Mouse (Mus musculus) kidney, adult 18-20 months (tissue): ENCODE measurements at regions not wholly inside any gene's neighbourhood (a gene's known extent, or its start where the extent isn't known, plus 50 kb on each side); places are given as distances from the start of the nearest gene placed in this dataset.

Source experiments
- DNase-seq: peaks from one replicate; pipeline ENCODE4 v3.0.0; 2021

DNA sequence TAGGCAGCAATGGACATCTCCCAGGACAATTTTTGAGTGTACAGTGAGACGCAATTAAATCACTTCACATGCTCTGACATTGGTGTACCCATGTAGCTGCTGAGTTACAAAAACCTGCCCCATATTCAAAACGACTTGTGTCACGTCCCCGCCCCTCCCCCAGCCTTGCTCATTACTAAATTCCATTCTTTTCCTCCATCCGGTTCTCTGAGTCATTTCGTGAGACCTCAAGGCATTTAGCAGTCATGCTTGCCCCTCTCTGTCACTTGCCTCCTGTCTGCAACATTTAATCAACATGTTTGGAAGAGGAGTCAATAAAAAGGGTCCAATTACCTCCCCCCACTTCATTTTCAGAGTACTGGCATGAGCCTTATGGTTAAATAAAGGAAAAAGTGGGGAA is 156.3 kb upstream of the Id4 start:
- no peak for DNase-seq

DNA sequence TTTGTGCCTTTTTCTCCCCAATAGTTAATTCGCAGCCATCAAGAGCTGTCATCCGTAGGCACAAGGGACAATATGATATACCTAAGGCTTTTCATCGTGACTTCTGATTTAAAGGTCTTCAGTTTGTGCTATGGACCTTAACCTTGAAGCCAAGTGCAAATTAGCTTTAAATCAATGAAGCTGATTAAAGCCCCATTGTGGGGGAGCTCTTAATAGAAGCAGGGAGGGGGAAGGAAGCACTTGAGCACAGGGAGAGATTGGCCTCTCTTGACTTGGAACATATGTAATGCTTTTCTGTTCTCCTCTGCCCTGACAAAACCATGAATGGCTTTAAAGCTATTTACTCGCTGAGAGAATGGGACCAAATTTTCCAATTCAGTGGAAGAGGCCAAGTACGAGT is 154.1 kb upstream of the Id4 start:
- no peak for DNase-seq

DNA sequence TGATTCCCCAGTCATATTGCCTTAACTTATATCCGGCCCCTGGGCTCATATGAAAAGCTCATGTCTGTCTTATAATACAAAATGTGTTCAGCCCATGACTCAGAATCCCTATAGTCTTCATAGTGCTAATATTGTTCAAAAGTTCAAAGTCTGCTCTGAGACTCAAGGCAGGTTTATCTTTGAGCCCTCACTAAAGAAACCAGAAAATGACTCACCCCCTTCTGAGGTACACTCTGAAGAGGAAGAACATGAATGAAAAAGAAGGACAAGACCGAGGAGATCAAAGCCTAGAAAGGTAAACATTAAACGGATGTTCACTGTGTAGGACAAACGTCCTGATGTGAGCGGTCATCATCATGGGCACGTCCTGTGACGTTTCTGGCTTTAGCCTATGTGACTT is 145.1 kb upstream of the Id4 start:
- DNase-seq = no peak

DNA sequence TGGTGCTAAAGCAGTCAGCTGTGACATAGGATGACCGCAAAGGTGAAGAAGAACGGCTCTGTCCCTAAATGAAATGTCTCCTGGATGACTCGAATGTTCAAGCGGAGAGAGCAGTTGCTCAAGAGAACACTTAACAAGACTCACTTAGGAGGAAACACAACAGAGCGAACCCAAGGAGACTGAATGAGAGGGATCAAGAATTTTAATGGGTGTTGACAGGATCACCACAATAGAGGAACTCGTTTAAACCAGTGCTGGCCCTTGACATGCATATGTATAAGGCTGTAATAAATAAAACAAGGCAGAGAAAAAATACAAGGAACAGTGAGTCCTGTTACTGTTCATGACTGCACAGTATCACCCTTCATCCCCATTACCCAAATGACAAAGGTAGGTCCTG is 134.4 kb upstream of the Id4 start:
- DNase-seq = peak; percentile 33

DNA sequence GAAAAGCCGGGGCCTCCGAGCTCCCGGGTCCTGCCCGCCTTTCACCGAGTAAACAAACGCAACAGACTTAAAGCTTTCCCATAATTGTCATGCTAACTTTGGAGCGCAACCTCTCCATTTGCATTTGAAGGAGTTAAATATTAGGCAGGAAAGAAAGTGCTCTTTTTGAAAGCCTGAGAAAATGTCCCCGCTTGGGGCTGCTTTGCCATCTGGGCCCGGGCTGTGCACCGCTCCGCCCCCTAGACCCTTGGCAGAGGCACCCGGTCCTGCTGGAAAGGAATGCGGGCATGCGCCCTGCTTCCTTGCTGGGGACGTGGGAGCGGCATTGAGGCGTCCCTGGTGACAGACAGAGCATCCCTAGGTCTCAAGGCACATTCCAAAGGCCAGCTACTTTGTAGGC is 130.3 kb upstream of the Id4 start:
- peak; percentile 84 for DNase-seq

DNA sequence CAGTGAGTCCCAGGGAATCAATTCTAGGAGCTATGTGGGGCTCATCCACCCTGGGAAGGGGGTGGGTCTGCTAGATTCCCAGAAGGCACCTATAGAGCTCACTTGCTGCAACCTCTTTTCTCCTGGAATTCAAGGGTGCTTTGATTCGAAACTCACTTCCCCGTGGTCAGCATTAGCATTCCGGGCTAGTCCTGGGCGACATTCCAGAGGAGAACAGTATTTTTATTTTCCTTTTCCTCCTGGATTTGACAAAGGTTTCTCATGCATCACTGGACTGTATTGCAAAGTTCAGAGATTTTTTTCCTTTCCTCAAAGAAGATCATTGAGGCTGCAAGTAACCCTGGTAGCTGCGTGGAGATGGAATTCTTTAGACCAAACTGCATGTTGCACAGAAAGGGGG is 129.3 kb upstream of the Id4 start:
- peak; percentile 35 for DNase-seq

DNA sequence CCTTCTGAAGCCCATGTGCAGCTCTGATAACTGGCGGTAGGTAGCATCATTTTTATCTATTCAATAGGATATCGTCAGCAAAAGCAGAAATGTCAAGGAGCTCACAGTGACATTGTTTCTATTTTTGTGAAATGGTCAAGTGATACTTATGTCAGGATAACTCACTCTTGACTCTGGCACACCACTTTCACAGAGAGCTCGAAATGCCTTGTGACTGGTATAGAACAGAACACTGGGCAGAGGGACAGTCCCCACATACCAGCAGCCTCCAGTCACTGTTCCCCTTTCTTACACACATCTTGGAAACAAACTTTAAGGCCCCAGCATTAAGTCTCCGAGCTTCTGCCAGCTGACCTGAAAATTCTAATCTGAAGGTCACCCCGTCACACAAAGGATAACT is 115.1 kb upstream of the Id4 start:
- no peak for DNase-seq

DNA sequence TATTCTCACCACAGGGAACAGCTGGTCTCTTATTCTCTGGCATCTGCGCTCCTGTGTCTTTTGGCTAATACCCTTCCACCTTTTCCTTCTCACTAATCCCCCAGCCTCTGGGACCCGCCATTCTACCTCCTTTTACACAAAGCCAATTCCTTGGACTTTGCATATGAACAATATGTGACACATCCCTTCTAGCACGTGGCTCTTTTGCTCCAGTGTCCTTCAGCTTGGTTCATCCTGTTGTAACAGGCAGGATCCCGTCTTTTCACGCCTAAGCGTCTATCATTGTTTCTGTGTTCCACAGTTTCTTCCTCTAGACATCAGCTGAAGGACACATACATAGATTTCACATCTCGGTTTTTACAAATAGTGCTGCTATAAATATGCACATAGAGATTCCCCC is 114.0 kb upstream of the Id4 start:
- no peak for DNase-seq

DNA sequence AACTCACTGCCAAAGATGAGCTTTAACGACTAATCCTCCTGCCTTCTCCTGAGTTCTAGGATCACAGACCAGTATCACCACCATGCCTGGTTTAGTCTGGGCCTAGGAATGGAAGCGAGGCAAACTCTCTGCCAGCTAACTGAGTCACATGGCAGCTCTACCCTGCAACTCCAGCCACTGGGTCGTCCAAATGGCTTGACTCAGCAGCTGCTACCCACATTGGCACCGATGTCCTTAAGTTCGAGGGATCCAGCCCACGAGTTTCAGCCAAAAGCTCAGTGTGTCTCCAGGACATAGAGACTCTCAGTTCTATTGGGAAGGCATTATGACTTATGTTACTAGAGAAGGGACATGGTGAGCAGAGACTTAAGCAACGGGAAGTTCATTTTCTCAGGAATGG is 107.8 kb upstream of the Id4 start:
- no peak for DNase-seq

DNA sequence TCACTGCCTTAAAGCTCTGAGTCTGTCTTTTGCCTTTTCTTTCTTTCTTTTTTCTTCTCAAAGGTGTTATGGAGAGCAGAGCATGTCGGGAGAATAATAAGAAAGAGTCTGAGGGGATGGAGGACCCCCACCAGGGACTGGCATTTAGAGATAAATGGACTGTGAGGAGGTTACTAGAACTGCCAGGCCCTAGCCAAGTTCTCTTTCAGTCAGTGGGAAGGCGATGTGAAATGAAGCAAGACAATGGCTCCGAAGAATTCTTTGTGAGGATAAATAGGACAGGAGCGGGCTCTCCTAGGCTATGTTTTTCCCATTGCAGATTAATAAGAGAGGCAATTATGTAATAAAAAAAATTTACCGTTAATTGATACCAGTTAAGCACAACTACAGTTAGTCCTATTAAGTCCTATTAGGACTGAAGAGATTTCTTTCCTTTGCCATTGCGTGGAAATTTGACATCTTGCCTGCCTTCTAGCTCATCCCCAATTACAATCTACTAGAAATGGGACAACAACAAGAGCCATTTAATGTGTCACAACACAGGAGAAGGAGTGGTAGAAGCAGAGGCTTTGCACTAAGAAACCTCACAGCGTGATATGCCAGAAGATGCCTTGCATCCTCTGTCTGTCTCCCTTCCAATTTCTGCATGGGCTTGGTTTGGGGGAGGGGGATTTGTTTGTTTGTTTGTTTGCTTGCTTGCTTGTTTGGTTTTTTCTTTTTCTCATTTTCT is 107.2 kb upstream of the Id4 start:
- DNase-seq = no peak

DNA sequence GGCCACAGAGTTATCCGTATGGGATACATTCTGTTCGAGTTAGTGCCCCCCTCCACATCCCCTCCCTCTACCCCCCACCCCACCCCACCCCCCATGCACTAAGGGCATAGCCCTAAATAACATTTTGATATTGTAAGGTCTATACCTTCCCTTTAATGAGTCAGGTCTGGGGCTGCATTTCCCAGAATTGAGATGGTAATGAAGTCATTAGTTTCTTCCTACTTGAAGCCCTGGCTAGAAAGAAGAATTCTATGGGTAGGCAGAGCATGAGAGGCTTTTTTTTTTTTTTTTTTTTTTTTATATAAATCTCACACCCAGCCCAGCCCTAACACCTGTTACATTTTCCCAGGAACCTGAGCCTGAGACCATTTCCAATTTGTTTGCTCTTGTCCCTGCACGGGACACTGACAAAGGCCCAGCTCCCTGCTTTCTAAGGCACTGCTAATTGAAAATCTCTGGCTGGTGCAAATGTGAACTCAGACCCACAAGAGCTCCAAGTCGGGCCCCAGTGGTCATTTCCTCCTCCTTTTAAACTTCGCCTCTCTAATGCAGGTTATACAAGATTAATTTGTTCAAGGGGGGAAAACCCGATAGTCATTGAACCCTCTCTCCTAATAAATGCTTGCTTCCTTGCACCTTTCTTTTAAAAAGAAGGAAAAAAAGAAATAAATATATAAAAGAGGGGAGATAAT is 106.5 kb upstream of the Id4 start:
- no peak for DNase-seq

DNA sequence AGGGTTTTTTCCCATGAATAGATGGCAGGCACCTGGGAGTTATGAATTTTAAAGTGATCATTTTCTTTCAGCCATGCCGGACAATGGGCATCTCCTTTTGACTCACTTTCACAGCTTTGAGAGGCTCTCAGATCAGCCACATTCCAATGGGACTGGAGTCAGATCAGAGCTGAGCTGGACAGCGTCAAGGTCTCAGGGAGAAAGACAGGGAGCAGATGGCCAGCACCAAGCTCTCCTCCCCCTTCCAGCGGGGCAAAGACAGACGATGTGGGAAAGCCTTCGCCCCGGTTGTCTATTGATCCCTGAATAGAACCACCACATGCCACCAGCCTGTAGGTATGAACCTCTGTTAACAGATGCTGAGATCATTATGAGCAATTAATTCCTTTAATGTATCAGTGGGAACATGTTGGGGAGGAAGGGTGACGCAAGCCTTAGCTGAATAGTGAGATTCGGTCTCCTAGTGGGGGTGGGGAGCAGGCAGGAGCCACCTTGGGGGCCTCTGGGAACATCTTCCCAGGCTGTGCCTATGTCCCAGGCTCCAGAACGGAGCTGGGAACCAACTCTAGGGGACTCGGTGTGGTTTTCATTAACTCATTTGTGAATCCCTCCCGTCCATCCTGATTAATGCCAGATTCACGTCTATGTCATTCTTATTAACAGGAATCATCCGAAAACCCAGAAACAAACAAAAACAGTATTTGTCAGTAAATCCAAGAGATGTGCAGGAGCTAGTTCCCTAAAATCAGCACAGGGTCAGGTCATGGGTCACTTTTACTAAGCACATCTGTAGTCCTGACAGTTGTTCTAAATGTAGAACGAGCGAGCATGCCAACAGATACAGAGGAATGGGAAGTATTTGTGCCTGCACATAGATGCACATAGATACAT is 101.8 kb upstream of the Id4 start:
- DNase-seq = no peak

DNA sequence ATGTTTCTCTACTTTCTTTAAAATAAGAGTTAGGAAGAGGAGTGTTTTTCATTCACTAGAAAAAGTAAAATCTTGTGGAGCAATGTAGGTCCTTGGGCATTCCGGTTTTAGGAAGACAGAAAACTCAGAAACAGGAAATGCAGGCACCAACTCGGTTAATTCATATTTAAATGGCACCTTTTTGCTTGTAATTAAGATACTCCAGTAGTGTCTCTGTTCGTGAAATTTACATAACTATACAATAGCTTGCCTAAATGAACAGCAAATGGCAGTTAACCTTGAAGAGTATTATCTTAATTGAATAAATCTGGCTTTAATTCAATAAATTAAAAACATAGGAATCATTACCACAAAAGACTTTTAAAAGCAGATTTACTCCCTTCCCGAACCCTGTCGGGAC is 100.9 kb upstream of the Id4 start:
- no peak for DNase-seq

DNA sequence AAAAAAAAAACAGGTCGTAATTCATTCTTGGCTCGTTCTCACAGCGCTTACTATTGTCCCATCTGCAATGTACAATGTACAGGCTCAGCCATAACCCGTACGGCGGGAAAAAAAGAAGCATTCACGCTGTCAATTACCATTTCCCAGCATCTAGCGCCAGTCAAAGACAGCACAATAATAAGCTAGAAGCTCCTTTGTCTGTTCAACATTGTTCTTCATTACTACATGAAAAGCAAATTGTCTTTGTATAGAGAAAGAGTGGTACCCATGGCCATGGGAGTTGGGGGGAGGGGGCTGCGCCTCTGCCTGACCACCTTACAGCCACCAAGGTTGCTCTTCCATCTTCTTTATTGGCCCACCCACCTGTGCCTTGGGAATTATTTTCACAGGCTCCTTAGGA is 99.7 kb upstream of the Id4 start:
- no peak for DNase-seq

DNA sequence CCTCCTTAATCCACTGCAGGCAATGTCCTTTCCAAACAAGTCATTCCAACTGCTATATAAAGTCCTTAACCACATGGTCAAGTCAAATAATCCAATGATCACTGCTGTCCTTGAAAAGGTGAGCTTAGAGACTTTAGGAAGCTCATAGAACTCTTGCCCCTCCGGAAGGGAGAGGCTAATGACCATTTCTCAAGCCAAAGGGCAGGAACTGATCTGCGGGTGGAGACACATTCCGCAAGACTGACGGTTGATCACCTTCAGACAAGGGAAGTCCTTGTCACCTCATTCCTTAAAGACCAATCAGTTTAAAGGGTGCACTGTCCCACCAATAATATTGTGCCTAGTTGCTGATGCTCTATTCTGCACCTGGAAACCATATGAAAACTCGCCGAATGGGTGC is 96.4 kb upstream of the Id4 start:
- DNase-seq = no peak

DNA sequence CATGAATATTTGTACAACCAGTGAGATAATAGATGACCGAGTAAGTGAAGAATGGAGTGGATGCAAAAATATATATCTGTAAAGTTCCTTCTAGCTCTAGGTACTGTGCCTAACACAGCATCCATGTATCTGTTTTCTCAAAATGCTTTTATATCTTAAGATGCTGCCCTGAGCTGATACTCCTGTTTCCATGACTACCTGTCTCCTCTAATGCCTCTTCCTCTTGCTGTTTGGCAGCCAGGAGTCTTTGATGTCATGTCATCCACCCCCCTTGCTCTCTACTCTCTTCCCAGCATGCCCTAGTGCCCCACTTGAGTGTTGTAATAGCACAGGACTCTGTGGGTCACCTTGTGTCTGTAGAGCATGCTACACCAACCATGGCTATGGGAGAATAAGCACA is 95.2 kb upstream of the Id4 start:
- no peak for DNase-seq

DNA sequence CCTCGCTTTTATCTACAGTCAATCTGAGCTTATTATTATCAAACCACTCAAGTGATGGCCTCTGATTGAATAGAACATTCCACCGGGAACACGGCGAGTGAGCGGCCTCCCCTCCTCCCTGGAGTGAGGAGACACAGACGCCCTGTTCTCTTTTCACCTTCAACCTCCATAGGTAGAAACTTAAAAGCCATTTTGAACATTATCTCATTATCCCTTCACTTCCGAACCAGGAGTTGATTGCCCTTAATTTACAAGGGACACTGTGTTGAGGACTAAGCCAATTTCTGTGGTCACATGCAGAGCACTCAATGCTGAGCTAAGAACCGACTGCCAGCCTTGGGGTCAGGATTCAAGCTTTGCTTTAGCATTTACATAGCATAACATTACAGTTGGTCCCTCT is 93.1 kb upstream of the Id4 start:
- no peak for DNase-seq

DNA sequence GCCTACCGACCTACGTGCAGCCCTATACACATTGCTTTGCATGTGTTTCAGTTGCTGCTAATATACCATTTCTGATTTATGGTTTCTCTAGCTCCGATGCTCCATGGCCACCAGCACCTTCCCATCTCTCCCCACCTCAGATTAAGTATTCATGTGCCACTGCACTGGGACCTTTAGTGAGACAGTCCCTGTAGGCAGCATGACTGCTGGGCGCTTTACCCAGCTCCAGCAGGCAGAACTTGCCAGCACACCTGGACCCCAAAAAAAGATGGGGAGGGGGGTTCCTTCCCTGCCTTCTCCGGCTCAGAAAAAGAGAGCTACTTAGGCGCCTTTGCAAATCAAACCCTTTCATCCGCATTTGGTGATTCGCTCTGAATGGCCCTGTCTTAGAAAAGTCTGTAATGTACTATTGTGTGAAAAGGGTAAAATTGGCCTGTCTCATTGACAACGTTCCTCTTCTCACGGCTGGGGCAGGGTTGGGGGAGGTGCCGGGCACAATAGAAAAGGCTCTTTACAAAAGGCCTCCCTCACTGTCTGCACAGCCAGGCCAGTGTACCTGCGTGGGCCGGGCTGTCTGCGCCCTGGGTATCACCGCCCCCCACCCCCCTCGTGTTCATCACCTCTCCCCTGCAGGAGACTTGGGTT is 89.6 kb upstream of the Id4 start:
- no peak for DNase-seq

DNA sequence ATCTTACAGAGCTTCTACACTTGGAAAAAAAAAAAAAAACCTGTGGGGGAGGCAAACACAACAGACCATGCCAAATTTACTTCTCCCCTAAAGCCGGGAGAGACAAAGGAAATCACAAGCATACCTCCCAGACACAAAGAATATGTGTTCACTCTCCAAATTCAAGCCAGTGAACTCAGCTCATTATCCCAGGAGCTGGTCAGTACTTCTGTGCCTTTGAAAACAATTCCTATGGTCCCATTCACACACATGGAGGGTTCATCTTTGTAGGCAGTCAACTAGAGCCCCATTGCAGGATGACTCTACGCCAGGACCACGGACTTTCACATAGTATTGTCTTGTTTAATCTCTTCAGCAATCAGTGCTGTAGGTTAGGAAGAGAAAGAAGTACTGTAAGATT is 89.0 kb upstream of the Id4 start:
- DNase-seq = no peak

DNA sequence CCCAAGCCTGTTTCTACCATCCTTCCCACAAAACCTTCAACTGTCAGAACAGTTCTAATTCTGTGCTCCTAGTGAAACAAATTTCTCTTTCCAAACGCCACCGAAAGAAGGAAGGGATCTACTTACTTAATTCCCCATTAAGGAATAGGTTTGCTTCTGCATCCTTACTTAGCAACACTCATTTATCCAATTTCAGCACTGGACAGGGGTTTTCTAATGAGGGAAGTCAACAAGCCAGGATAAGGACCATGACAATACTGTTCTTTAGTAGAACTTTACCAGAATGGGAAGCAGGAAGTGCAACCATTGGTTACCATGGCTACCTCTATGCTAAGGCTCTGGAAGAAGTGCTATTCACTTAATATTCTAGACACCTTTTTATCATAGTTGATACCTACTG is 68.6 kb upstream of the Id4 start:
- no peak for DNase-seq

DNA sequence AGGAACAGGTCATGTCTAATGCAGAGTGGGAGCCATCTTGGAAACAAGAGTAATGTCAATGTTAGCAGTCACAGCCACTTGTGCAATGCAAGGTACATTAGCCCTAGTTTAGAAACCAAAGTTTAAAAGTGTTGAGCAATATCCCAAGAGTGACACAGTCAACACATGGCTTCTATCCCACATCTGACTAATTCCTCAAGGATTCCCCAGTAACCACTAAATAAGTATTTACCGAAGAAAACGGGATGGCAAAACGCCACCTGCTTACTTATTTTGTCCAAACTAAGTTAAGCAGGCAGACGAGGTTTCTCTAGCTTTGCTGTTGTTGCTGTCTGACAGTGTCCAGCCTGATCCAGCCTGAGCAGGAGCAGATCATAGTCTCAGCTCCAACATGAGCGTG is 67.1 kb upstream of the Id4 start:
- DNase-seq = no peak

DNA sequence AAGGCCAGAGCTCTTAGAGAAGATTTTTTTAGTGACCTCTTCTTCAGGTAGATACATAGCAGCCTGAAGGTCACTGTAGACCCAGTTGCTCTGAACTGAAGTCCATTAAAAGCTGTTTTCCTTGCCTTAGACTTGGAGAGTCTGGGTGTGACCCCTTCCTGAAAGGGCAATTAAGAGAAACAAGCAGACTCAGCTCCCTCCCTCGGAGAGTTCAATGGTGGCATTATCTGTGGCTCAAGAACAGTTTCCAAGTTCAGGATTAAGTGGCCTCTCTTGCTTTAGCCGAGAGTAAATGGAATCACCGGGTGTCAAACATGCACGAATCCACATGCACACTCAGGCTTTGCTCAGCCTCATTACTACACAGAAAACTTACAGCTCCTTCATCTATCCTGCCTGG is 53.2 kb upstream of the Id4 start:
- no peak for DNase-seq
